Mouse (Mus musculus) stomach, embryonic 14.5 days (tissue): Measurements from ENCODE around the gene Tmem247. TPM values are rescaled to one million over a fixed set of nuclear protein-coding genes. Genes with fewer than 3 reads are reported as not detected.

ENCODE experiments used
- ATAC-seq: fragments of 200-750 bp; cut with Nextera tagmentation; 2 replicates; pipeline ENCODE4 v1.8.0; 2017; ENCODE audit warnings: low read depth, moderate TSS enrichment; ENCODE audit not compliant: insufficient number of reproducible peaks, insufficient read depth, low FRiP score
- H3K27ac ChIP-seq: fragments of 300-500 bp; sonication (generic); 2 replicates; pipeline ENCODE4 v1.5.1; 2014; ENCODE audit warnings: mild to moderate bottlenecking, low read length, moderate library complexity, mixed read lengths
- H3K27me3 ChIP-seq: fragments of 300-500 bp; sonication (generic); 2 replicates; pipeline ENCODE4 v1.6.1; 2014; ENCODE audit warnings: low read length, control low read depth, mixed read lengths; ENCODE audit not compliant: control insufficient read depth, insufficient read depth
- H3K36me3 ChIP-seq: fragments of 300-500 bp; sonication (generic); 2 replicates; pipeline ENCODE4 v1.6.1; 2014; ENCODE audit warnings: mild to moderate bottlenecking, control low read depth, low read length, moderate library complexity, mixed read lengths; ENCODE audit not compliant: control insufficient read depth, insufficient read depth
- H3K4me1 ChIP-seq: fragments of 300-500 bp; sonication (generic); 2 replicates; pipeline ENCODE4 v1.6.1; 2014; ENCODE audit warnings: low read length, control low read depth, mixed read lengths; ENCODE audit not compliant: control insufficient read depth, insufficient read depth
- H3K4me2 ChIP-seq: fragments of 300-500 bp; sonication (generic); replicated peaks from 2 replicates; pipeline ENCODE4 v1.6.1; 2014; ENCODE audit warnings: low read depth, low read length, control low read depth
- H3K4me3 ChIP-seq: fragments of 300-500 bp; sonication (generic); 2 replicates; pipeline ENCODE4 v1.5.1; 2014; ENCODE audit warnings: low read depth, low read length, control low read depth
- H3K9ac ChIP-seq: fragments of 300-500 bp; sonication (generic); replicated peaks from 2 replicates; pipeline ENCODE4 v1.6.1; 2014; ENCODE audit warnings: low read depth, mild to moderate bottlenecking, control low read depth, low read length, moderate library complexity, mixed read lengths
- H3K9me3 ChIP-seq: fragments of 300-500 bp; sonication (generic); 2 replicates; pipeline ENCODE4 v1.6.1; 2016; ENCODE audit warnings: low read depth, low read length, control low read depth; ENCODE audit not compliant: control insufficient read depth
- WGBS: fragments of 180-500 bp; shearing (Covaris S2); extraction: QIAGEN DNeasy Blood & Tissue Kit; methylation state at CpG from one replicate; pipeline ENCODE4 v1.1.7; 2014; 5-methylcytosine and 5-hydroxymethylcytosine counted together
- polyA plus RNA-seq: library from polyadenylated mRNA; unstranded; fragments of >200 nt; fragmentation: Nextera tagmentation; extraction: Ambion mirVana; gene quantifications from 2 replicates; pipeline ENCODE4 v1.2.1, GENCODE M21; 2014

The Tmem247 gene
- polyA plus RNA-seq, 1 experiment from 2014 or later, result not detected

DNA sequence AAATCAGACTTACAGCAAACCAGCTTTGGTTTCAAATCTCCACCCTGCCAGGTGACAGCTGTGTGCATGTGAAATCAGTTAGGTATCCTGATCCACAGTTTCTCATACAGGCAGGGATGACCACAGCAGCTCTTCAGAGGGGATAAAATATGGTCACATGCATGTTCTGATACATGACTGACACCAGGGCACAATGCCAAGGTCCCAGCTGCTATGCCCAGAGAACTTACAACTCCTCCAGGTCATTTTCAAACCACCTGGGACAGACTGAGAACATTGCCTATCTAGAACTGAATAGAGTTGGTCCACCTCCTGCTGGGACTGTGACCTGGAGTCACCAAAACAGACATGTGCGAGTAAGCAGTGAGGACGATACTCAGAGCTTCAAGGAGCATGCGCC is 10.1 kb upstream of the Tmem247 start:
- WGBS, result 90% methylated on average over 3 of the region's 3 CpGs
- Histone ChIP-seq H3K4me1 (peaks cover 9% of the 10 kb centered on the region; the same call in 1 of the 2 replicates), H3K9me3 (no peaks in the 10 kb centered on the region), H3K36me3 (no peaks in the 10 kb centered on the region), H3K27me3 (no peaks in the 10 kb centered on the region), H3K4me2 (no peak overlapping the region), H3K9ac (no peak overlapping the region), H3K4me3 (no peak overlapping the region), H3K27ac (no peak overlapping the region)
- no peak for ATAC-seq

DNA sequence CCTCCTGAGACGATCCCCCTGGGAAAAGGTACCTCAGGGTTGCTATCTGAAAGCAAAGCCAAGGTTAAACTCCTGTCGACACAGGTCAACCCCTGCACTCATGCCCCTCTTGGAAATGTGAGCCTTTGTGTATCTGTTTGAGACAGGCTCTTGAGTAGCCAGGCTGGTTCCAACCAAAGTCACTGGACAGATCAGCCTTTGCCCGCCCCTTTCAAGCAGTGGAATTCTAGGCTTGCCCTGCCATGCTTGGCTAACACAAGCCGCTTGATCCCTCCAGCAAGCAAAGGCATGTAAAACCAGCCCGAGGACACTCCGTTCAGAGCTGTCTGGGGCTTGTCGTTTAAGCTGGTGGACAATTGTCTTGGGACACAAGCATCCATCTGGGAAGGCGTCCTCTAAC is 8.8 kb upstream of the Tmem247 start:
- Histone ChIP-seq H3K27me3 (no peaks in the 10 kb centered on the region), H3K4me2 (no peak overlapping the region), H3K9ac (no peak overlapping the region), H3K4me1 (peaks cover 9% of the 10 kb centered on the region; the same call in 1 of the 2 replicates), H3K27ac (no peak overlapping the region), H3K36me3 (no peaks in the 10 kb centered on the region), H3K9me3 (no peaks in the 10 kb centered on the region), H3K4me3 (no peak overlapping the region)
- ATAC-seq, result no peak
- WGBS, result 56% methylated on average over 8 of the region's 8 CpGs

DNA sequence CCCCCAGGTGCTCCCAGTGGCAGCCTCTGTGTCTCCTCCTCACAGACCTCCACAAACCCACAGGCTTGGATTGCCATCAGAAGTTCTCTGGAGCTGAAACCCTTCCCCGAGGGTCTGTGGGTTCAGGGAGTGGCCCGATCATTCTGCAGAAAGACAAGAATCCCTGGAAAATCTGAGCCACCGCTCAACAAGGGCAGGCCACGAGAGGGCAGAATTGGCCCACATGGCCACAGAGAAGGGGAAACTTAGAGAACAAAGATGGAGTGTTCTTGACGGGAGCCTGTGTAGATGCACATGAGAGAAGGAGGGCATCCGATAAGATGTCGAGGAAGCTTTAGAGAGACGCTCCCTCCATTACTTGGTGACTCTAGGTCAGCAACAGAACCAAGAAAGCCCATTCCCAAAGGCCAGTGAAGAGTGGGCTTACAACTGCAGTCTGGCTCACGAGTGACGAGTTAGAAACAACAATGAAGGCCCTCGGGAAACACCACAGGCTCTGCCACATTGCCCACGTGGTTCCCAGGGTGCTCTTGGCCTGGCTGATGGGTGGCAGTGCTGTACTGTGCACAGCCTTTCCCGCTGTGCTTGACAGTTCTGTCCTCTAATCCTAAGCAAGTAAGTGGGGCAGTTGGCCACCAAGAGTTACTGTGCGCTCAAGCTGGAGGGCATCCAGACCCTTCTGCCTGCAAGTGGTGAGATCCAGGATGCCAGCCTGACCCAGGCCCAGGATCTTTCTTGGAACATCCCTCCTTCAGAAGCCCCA is 7.2 kb upstream of the Tmem247 start:
- Histone ChIP-seq H3K9ac (no peak overlapping the region), H3K27ac (no peak overlapping the region), H3K36me3 (no peaks in the 10 kb centered on the region), H3K4me2 (no peak overlapping the region), H3K27me3 (no peaks in the 10 kb centered on the region), H3K9me3 (no peaks in the 10 kb centered on the region), H3K4me1 (peaks cover 7% of the 10 kb centered on the region; the same call in 1 of the 2 replicates), H3K4me3 (no peak overlapping the region)
- no peak for ATAC-seq
- 73% methylated on average over 14 of the region's 14 CpGs for WGBS

DNA sequence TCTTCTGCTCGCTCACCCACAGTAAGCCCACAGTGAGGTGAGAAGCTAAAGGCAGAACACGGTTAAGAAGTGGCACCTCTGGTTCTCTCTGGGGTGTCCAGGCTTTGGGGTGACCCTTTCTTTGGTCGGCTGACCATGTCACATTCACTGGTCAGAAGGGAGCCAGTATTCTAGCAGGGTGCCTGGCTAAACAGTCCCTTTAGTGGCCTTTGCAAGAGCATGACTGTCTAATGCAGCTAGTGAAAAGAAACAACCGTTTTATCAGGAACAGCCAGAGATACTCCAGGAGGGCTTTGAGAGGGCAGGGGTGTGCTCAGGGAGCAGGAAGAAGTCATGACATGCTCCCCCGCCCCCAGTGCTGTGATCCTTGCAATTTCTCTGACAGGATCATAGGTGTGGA is 5.9 kb upstream of the Tmem247 start:
- WGBS, result 61% methylated on average over 5 of the region's 5 CpGs
- ATAC-seq, result no peak
- no peaks in the 10 kb centered on the region for H3K27me3 ChIP-seq

DNA sequence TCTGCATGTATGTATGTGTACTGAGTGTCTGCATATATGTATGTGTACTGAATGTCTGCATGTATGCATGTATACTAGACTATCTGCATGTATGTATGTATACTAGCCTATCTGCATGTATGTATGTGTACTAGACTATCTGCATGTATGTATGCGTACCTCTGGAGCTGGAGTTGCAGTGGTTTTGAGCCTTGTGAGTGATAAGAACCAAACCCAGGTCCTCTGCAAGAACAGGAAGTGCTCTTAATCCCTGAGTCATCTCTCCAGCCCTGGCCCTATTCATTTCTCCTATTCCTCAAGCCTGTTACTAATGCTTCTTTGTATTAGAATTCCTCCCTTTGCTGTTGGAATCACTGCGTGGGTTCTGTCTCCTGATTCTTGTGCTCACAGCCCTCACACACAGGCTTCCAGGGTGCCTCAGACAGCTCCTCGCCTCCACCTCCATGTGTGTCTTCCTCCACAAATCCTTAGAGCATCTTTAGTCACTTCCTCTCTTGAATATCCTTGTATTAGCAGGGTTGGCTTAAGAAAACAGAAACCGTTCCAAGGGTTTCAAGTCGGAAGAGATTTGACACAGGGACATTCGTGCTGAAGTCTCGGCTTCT is 4.0 kb upstream of the Tmem247 start:
- H3K9ac ChIP-seq, result no peak overlapping the region
- H3K36me3 ChIP-seq, result no peaks in the 10 kb centered on the region
- H3K27ac ChIP-seq, result no peak overlapping the region
- no peaks in the 10 kb centered on the region for H3K27me3 ChIP-seq
- H3K9me3 ChIP-seq, result no peaks in the 10 kb centered on the region
- no peak for ATAC-seq
- H3K4me2 ChIP-seq, result no peak overlapping the region
- 76% methylated on average over 7 of the region's 7 CpGs for WGBS
- H3K4me3 ChIP-seq, result no peak overlapping the region
- H3K4me1 ChIP-seq, result no peaks in the 10 kb centered on the region

More for the DNA sequence above, 5.9 kb upstream of the Tmem247 start:
- Histone ChIP-seq H3K9ac (no peak overlapping the region), H3K27ac (no peak overlapping the region), H3K36me3 (no peaks in the 10 kb centered on the region), H3K4me3 (no peak overlapping the region), H3K4me2 (no peak overlapping the region), H3K4me1 (no peaks in the 10 kb centered on the region), H3K9me3 (no peaks in the 10 kb centered on the region)

DNA sequence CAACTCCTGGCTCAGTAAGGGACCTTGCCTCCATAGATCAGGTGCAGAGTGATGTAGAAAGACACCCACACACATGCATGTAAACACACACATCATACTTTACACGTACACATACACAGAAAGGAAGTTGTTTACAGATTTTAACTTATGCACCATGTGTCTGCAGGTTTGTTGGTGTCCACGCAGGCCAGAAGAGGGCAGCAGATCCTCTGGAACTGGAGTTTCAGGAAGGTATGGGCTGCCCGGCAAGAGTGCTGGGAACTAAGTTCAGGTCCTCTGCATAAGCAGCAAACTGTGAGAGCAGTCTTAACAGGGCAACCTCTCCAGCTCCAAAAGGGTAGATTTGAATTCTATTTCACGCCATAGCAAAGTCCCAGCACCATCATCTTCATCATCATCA is 1.6 kb upstream of the Tmem247 start:
- no peak for ATAC-seq
- Histone ChIP-seq H3K27ac (no peak overlapping the region), H3K4me1 (no peaks in the 10 kb centered on the region), H3K4me3 (no peak overlapping the region), H3K9me3 (no peaks in the 10 kb centered on the region), H3K36me3 (no peaks in the 10 kb centered on the region), H3K9ac (no peak overlapping the region), H3K4me2 (no peak overlapping the region), H3K27me3 (no peaks in the 10 kb centered on the region)
- WGBS, result 76% methylated on average over 4 of the region's 4 CpGs

DNA sequence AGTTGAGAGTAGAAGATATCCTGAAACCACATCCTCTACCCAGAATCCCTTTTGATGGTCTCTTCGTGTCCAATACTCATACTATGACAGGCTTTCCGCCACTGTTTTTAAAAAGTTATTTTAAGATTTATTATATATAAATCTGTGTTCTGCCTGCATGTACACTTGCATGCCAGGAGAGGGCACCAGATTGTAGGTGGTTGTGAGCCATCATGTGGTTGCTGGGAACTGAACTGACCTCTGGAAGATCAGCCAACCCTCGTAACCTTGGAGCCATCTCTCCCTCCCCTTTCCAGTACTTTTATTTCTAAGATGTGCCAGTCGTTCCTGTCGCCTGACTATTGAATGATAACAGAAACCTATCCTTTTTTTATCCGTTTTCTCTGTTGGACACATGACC is 1.6 kb downstream of the Tmem247 start:
- H3K4me3 ChIP-seq, result no peak overlapping the region
- H3K9me3 ChIP-seq, result no peaks in the 10 kb centered on the region
- no peak for ATAC-seq
- no peak overlapping the region for H3K9ac ChIP-seq
- H3K27me3 ChIP-seq, result no peaks in the 10 kb centered on the region
- no peaks in the 10 kb centered on the region for H3K4me1 ChIP-seq
- no peak overlapping the region for H3K4me2 ChIP-seq
- WGBS, result 71% methylated on average over 6 of the region's 6 CpGs
- no peak overlapping the region for H3K27ac ChIP-seq
- H3K36me3 ChIP-seq, result no peaks in the 10 kb centered on the region

DNA sequence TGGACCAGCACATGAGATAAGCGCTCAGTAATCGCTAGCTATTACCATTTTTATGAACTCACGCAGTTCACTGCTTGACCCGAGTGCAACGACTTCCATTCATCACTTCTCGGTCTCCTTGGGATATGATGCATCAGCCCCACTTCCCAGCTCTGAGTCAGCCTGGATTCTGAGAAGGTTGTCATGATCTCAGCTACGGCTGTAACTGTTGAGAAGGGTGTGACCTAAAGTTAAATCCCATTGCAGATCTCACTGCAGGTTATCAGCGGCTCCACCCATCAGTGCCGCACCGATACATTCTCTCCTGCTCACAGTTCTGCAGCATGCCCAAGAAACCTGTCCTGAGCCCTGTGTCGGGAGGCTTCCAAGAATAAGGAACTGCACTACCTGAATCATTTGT is 2.6 kb downstream of the Tmem247 start:
- Histone ChIP-seq H3K27ac (no peak overlapping the region), H3K27me3 (no peaks in the 10 kb centered on the region), H3K9me3 (no peaks in the 10 kb centered on the region), H3K36me3 (no peaks in the 10 kb centered on the region), H3K4me1 (no peaks in the 10 kb centered on the region), H3K9ac (no peak overlapping the region), H3K4me2 (no peak overlapping the region), H3K4me3 (no peak overlapping the region)
- whole genome bisulfite sequencing, result 65% methylated on average over 11 of the region's 11 CpGs
- ATAC-seq, result no peak
